Mouse (Mus musculus) limb, embryonic 11.5 days (tissue): ENCODE measurements around the gene Lpin2. TPM values are rescaled to one million over a fixed set of nuclear protein-coding genes. Genes with fewer than 3 reads are reported as not detected.

Experiments used
- ATAC-seq: fragments of 200-750 bp; cut with Nextera tagmentation; 2 replicates; pipeline ENCODE4 v1.8.0; 2017; ENCODE audit warnings: low read depth; ENCODE audit not compliant: insufficient number of reproducible peaks, low FRiP score, low TSS enrichment
- DNase-seq: peaks from one replicate; pipeline ENCODE4 v3.0.0-alpha.2; 2015; ENCODE audit warnings: low spot score
- H3K27ac ChIP-seq: fragments of 300-500 bp; sonication (generic); replicated peaks from 2 replicates; pipeline ENCODE4 v1.5.1; 2014; ENCODE audit warnings: low read depth, mild to moderate bottlenecking, low read length
- H3K27me3 ChIP-seq: fragments of 300-500 bp; sonication (generic); 2 replicates; pipeline ENCODE4 v1.6.1; 2014; ENCODE audit warnings: mild to moderate bottlenecking, low read length, mixed read lengths; ENCODE audit not compliant: control insufficient read depth, insufficient read depth
- H3K36me3 ChIP-seq: fragments of 300-500 bp; sonication (generic); 2 replicates; pipeline ENCODE4 v1.6.1; 2014; ENCODE audit warnings: mild to moderate bottlenecking, low read length, moderate library complexity, mixed read lengths; ENCODE audit not compliant: control insufficient read depth, insufficient read depth
- H3K4me1 ChIP-seq: fragments of 300-500 bp; sonication (generic); 2 replicates; pipeline ENCODE4 v1.6.1; 2014; ENCODE audit warnings: low read length, mixed read lengths; ENCODE audit not compliant: control insufficient read depth, insufficient read depth
- H3K4me2 ChIP-seq: fragments of 300-500 bp; sonication (generic); 2 replicates; pipeline ENCODE4 v1.6.1; 2014; ENCODE audit warnings: low read depth, mild to moderate bottlenecking, moderate library complexity; ENCODE audit not compliant: severe bottlenecking
- H3K4me3 ChIP-seq: fragments of 300-500 bp; sonication (generic); 2 replicates; pipeline ENCODE4 v1.5.1; 2014; ENCODE audit warnings: low read depth, low read length
- H3K9ac ChIP-seq: fragments of 300-500 bp; sonication (generic); 2 replicates; pipeline ENCODE4 v1.6.1; 2014; ENCODE audit warnings: mild to moderate bottlenecking, low read length
- H3K9me3 ChIP-seq: fragments of 300-500 bp; sonication (generic); 2 replicates; pipeline ENCODE4 v1.6.1; 2016; ENCODE audit warnings: low read length; ENCODE audit not compliant: control insufficient read depth
- WGBS: fragments of 180-500 bp; shearing (Covaris S2); extraction: QIAGEN DNeasy Blood & Tissue Kit; methylation state at CpG from one replicate; pipeline ENCODE4 v1.1.7; 2014; 5-methylcytosine and 5-hydroxymethylcytosine counted together
- polyA plus RNA-seq: library from polyadenylated mRNA; unstranded; fragments of >200 nt; fragmentation: Nextera tagmentation; extraction: Ambion mirVana; gene quantifications from 2 replicates; pipeline ENCODE4 v1.2.1, GENCODE M21; 2014

Gene Lpin2
- 48.1 and 54.8 TPM in 2 replicates for polyA plus RNA-seq

GRCm38 (mm10) chr17:71182211-71182721 lies at the start of gene Lpin2:
Gene Lpin2, plus strand, starts transcription at chr17:71182560.
- Histone ChIP-seq H3K27me3 (no peaks in the 10 kb centered on the region), H3K4me3 (peak within 1 kb of the TSS; percentile 70), H3K27ac (peak within 1 kb of the TSS; percentile 93), H3K4me2 (peak within 1 kb of the TSS; percentile 72), H3K4me1 (peaks cover 21% of the 10 kb centered on the region), H3K9me3 (no peaks in the 10 kb centered on the region), H3K9ac (peak within 1 kb of the TSS; percentile 94), H3K36me3 (no peaks in the 10 kb centered on the region)
- DNase-seq (no peak), ATAC-seq (no peak)
- 12% methylated on average over 6 of the region's 6 CpGs for WGBS

DNA sequence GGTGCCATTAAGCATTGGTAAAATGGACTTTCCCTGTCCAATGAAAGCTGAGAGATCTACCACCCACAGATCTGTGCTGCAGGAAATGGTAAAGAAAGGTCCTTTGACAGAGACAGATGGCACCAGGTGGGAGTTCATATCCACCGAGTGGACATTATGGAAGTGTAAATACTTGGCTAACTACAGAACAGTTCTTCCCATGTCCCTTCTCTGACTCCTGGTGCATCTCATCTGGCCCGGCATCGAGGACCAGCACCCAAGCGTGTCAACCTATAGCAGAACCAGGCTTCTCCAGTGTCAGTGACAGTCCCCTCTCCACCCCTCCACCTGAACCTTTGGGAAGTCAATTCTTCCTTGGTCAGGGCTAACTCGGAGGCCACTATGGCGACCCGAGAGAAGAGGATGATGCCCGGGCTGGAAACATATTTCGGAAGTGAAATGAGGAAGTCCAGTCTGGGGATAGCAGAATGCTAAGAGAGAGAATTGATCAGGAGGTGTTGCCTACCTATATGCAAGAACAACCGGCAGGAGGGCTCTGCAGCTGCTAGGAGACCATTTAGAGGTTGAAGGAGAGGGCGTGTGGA lies 49.4 kb upstream of the Lpin2 start:
- H3K36me3 ChIP-seq, result no peaks in the 10 kb centered on the region
- DNase-seq, result peak; percentile 15
- no peak overlapping the region for H3K27ac ChIP-seq

GRCm38 (mm10) chr17:71134441-71134955 lies 47.9 kb upstream of the Lpin2 start:
- no peak overlapping the region for H3K27ac ChIP-seq

More for the DNA sequence above, 49.4 kb upstream of the Lpin2 start:
- Histone ChIP-seq H3K27me3 (no peaks in the 10 kb centered on the region), H3K4me1 (peaks cover 15% of the 10 kb centered on the region), H3K4me3 (no peak overlapping the region), H3K4me2 (no peak overlapping the region), H3K9me3 (no peaks in the 10 kb centered on the region), H3K9ac (no peak overlapping the region)
- ATAC-seq, result no peak
- 91% methylated on average over 11 of the region's 11 CpGs for WGBS

GRCm38 (mm10) chr17:71135108-71135507 lies 47.3 kb upstream of the Lpin2 start:
- 16% methylated on average over 5 of the region's 5 CpGs for WGBS
- peak; percentile 20 for DNase-seq
- Histone ChIP-seq H3K4me1 (peaks cover 12% of the 10 kb centered on the region), H3K4me2 (no peak overlapping the region), H3K4me3 (no peak overlapping the region), H3K27ac (no peak overlapping the region), H3K9ac (no peak overlapping the region), H3K9me3 (no peaks in the 10 kb centered on the region), H3K27me3 (no peaks in the 10 kb centered on the region), H3K36me3 (no peaks in the 10 kb centered on the region)
- no peak for ATAC-seq

More at GRCm38 (mm10) chr17:71134441-71134955, 47.9 kb upstream of the Lpin2 start:
- H3K4me2 ChIP-seq, result no peak overlapping the region
- H3K4me3 ChIP-seq, result no peak overlapping the region
- no peak overlapping the region for H3K9ac ChIP-seq
- no peak for ATAC-seq
- H3K27me3 ChIP-seq, result no peaks in the 10 kb centered on the region
- 89% methylated on average over 3 of the region's 3 CpGs for WGBS
- no peaks in the 10 kb centered on the region for H3K9me3 ChIP-seq
- DNase-seq, result peak; percentile 15
- peaks cover 15% of the 10 kb centered on the region for H3K4me1 ChIP-seq
- H3K36me3 ChIP-seq, result no peaks in the 10 kb centered on the region

GRCm38 (mm10) chr17:71135866-71136265 lies 46.5 kb upstream of the Lpin2 start:
- Histone ChIP-seq H3K36me3 (no peaks in the 10 kb centered on the region), H3K9me3 (no peaks in the 10 kb centered on the region), H3K4me2 (no peak overlapping the region), H3K4me3 (no peak overlapping the region), H3K4me1 (peaks cover 10% of the 10 kb centered on the region), H3K27ac (no peak overlapping the region), H3K9ac (no peak overlapping the region), H3K27me3 (no peaks in the 10 kb centered on the region)
- 79% methylated on average over 5 of the region's 5 CpGs for WGBS
- ATAC-seq (no peak), DNase-seq (peak; percentile 18)

- Histone ChIP-seq H3K9ac (no peak overlapping the region), H3K4me1 (peaks cover 10% of the 10 kb centered on the region), H3K9me3 (no peaks in the 10 kb centered on the region), H3K27me3 (no peaks in the 10 kb centered on the region), H3K4me2 (no peak overlapping the region), H3K36me3 (no peaks in the 10 kb centered on the region), H3K27ac (no peak overlapping the region), H3K4me3 (no peak overlapping the region)
- ATAC-seq (no peak), DNase-seq (peak; percentile 26)
- 49% methylated on average over 16 of the region's 16 CpGs for WGBS
Observed at GRCm38 (mm10) chr17:71136384-71137333, 45.7 kb upstream of the Lpin2 start.

- Histone ChIP-seq H3K4me1 (peaks cover 10% of the 10 kb centered on the region), H3K9me3 (no peaks in the 10 kb centered on the region), H3K27ac (no peak overlapping the region), H3K27me3 (no peaks in the 10 kb centered on the region), H3K4me2 (no peak overlapping the region), H3K4me3 (no peak overlapping the region), H3K9ac (no peak overlapping the region), H3K36me3 (no peaks in the 10 kb centered on the region)
- WGBS, result 82% methylated on average over 2 of the region's 2 CpGs
- DNase-seq (peak; percentile 14), ATAC-seq (no peak; the same call in 1 of the 2 replicates)
Observed at GRCm38 (mm10) chr17:71137334-71137721, 45.0 kb upstream of the Lpin2 start.

- no peaks in the 10 kb centered on the region for H3K36me3 ChIP-seq
- ATAC-seq (no peak), DNase-seq (peak; percentile 20)
- H3K4me2 ChIP-seq, result no peak overlapping the region
- H3K27ac ChIP-seq, result no peak overlapping the region
- no peaks in the 10 kb centered on the region for H3K27me3 ChIP-seq
- H3K9ac ChIP-seq, result no peak overlapping the region
- 0 out of 2 replicates have a peak, but pooled peaks cover 2% of the 10 kb centered on the region for H3K4me1 ChIP-seq
- WGBS, result 81% methylated on average over 4 of the region's 4 CpGs
- H3K4me3 ChIP-seq, result no peak overlapping the region
- H3K9me3 ChIP-seq, result no peaks in the 10 kb centered on the region
Observed at GRCm38 (mm10) chr17:71142068-71142467, 40.3 kb upstream of the Lpin2 start.
